Mouse (Mus musculus) cerebellum, adult 8-10 months (tissue): ENCODE measurements at regions not wholly inside any gene's neighbourhood (a gene's known extent, or its start where the extent isn't known, plus 50 kb on each side); places are given as distances from the start of the nearest gene placed in this dataset.

Experiments
- DNase-seq: peaks from one replicate; pipeline ENCODE4 v3.0.0; 2022

- no peak for DNase-seq
Observed at GRCm38 (mm10) chr8:90192856-90193255, 155.3 kb downstream of the Tox3 start.

- no peak for DNase-seq
Observed at GRCm38 (mm10) chr8:90182807-90183206, 165.3 kb downstream of the Tox3 start.

GRCm38 (mm10) chr8:90176771-90177170 lies 171.4 kb downstream of the Tox3 start:
- DNase-seq = no peak

- no peak for DNase-seq
Observed at GRCm38 (mm10) chr8:90176335-90176734, 171.8 kb downstream of the Tox3 start.

GRCm38 (mm10) chr8:90166639-90167038 lies 181.5 kb downstream of the Tox3 start:
- DNase-seq = no peak

GRCm38 (mm10) chr8:90151477-90151876 lies 196.7 kb downstream of the Tox3 start:
- peak; percentile 46 for DNase-seq

GRCm38 (mm10) chr8:90149903-90150302 lies 198.2 kb downstream of the Tox3 start:
- no peak for DNase-seq

GRCm38 (mm10) chr8:90134626-90135025 lies 213.5 kb downstream of the Tox3 start:
- DNase-seq = no peak

- no peak for DNase-seq
Observed at GRCm38 (mm10) chr8:90130704-90131267, 217.4 kb downstream of the Tox3 start.

- no peak for DNase-seq
Observed at GRCm38 (mm10) chr8:90125426-90125825, 222.7 kb downstream of the Tox3 start.

GRCm38 (mm10) chr8:90123101-90123500 lies 225.0 kb downstream of the Tox3 start:
- no peak for DNase-seq

GRCm38 (mm10) chr8:90121935-90122334 lies 226.2 kb downstream of the Tox3 start:
- DNase-seq = no peak

- DNase-seq = no peak
Observed at GRCm38 (mm10) chr8:90121017-90121416, 227.1 kb downstream of the Tox3 start.

- DNase-seq = no peak
Observed at GRCm38 (mm10) chr8:90115436-90115835, 232.7 kb downstream of the Tox3 start.

- DNase-seq = no peak
Observed at GRCm38 (mm10) chr8:90100509-90100908, 247.6 kb downstream of the Tox3 start.

- DNase-seq = no peak
Observed at GRCm38 (mm10) chr8:90082630-90083029, 265.5 kb downstream of the Tox3 start.

GRCm38 (mm10) chr8:90076381-90076780 lies 271.8 kb downstream of the Tox3 start:
- no peak for DNase-seq

GRCm38 (mm10) chr8:90075796-90076195 lies 272.3 kb downstream of the Tox3 start:
- no peak for DNase-seq

GRCm38 (mm10) chr8:90070006-90070405 lies 278.1 kb downstream of the Tox3 start:
- no peak for DNase-seq

- no peak for DNase-seq
Observed at GRCm38 (mm10) chr8:90069411-90069993, 278.6 kb downstream of the Tox3 start.

- no peak for DNase-seq
Observed at GRCm38 (mm10) chr8:90068441-90068840, 279.7 kb downstream of the Tox3 start.

- DNase-seq = no peak
Observed at GRCm38 (mm10) chr8:90064381-90064780, 283.8 kb downstream of the Tox3 start.

- no peak for DNase-seq
Observed at GRCm38 (mm10) chr8:90063291-90063690, 284.9 kb downstream of the Tox3 start.

GRCm38 (mm10) chr8:90058631-90059166 lies 289.4 kb downstream of the Tox3 start:
- no peak for DNase-seq

GRCm38 (mm10) chr8:90056331-90056730 lies 291.8 kb downstream of the Tox3 start:
- DNase-seq = no peak
